Mouse (Mus musculus): ENCODE measurements around the gene Olfr681. TPM values are rescaled to one million over a fixed set of nuclear protein-coding genes. Genes with fewer than 3 reads are reported as not detected.
"Not testable (repeated sequence)": the region's sequence is repeated elsewhere in the genome, so short reads cannot be mapped to it uniquely, and the experiment has no call there.

Olfr681 gene
- polyA plus RNA-seq (2014; fragmentation: Nextera tagmentation; extraction: Ambion mirVana) = not detected in 2 replicates

DNA sequence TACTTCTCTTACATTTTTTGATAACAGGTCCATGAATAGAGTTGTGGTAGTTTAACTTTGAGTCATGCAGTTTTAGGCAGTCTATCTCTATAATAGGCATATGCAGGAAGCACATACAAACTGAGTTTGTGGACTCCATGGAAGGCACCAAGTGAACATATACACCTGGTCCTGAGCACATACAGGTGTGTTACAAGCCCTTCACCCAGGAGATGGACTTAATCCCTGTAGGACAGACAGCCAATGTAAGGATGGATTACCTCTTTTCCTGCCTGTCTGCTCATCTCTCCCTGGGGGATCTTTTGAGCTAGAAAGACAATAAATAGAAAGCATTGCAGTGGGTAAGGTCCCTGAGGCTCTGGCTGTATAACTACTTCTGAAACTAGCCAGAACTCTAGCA is at the start of gene Olfr681:
Gene Olfr681, plus strand, starts transcription at position 301 of the 400 bp plus-strand sequence.
- Histone ChIP-seq H3K4me2 (replicated peaks; ENCODE audit: low read depth, low read length) (no peak within 1 kb of the TSS), H3K36me3 (ENCODE audit: control insufficient read depth, insufficient read depth, low read length) (no peaks in the 10 kb centered on the region), H3K9me3 (ENCODE audit: control insufficient read depth, low read length) (no peaks in the 10 kb centered on the region), H3K4me3 (ENCODE audit: low read depth, low read length) (no peak within 1 kb of the TSS), H3K27ac (ENCODE audit: low read depth, low read length) (no peak within 1 kb of the TSS), H3K27me3 (ENCODE audit: control insufficient read depth, insufficient read depth, low read length) (no peaks in the 10 kb centered on the region), H3K9ac (ENCODE audit: low read depth, low read length) (no peak within 1 kb of the TSS), H3K4me1 (replicated peaks; ENCODE audit: control insufficient read depth, insufficient read depth, low read length) (no peaks in the 10 kb centered on the region)
- DNase-seq (ENCODE audit: low spot score) (no peak), ATAC-seq (ENCODE audit: low FRiP score) (no peak)

DNA sequence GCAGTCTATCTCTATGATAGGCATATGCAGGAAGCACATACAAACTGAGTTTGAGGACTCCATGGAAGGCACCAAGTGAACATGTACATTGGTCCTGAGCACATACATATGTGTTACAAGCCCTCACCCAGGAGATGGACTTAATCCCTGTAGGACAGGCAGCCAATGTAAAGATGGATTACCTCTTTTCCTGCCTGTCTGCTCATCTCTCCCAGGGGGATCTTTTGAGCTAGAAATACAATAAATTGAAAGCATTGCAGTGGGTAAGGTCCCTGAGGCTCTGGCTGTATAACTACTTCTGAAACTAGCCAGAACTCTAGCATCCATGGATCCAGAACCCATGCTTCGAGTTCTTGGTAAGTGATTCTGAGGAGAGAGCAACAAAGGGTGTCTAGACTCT is 35.7 kb upstream of the Olfr681 start, which contains the start of gene Olfr679:
Gene Olfr679, plus strand, starts transcription at position 301 of the 400 bp plus-strand sequence.
- ATAC-seq (ENCODE audit: low FRiP score) (no peak), DNase-seq (ENCODE audit: low spot score) (no peak)
- Histone ChIP-seq H3K27ac (ENCODE audit: low read depth, low read length) (no peak within 1 kb of the TSS), H3K4me2 (replicated peaks; ENCODE audit: low read depth, low read length) (no peak within 1 kb of the TSS), H3K4me3 (ENCODE audit: low read depth, low read length) (no peak within 1 kb of the TSS), H3K36me3 (ENCODE audit: control insufficient read depth, insufficient read depth, low read length) (no peaks in the 10 kb centered on the region), H3K9ac (ENCODE audit: low read depth, low read length) (no peak within 1 kb of the TSS), H3K4me1 (replicated peaks; ENCODE audit: control insufficient read depth, insufficient read depth, low read length) (no peaks in the 10 kb centered on the region), H3K9me3 (ENCODE audit: control insufficient read depth, low read length) (no peaks in the 10 kb centered on the region), H3K27me3 (ENCODE audit: control insufficient read depth, insufficient read depth, low read length) (no peaks in the 10 kb centered on the region)
- 82% methylated on average over 1 of the region's 1 CpGs for WGBS

DNA sequence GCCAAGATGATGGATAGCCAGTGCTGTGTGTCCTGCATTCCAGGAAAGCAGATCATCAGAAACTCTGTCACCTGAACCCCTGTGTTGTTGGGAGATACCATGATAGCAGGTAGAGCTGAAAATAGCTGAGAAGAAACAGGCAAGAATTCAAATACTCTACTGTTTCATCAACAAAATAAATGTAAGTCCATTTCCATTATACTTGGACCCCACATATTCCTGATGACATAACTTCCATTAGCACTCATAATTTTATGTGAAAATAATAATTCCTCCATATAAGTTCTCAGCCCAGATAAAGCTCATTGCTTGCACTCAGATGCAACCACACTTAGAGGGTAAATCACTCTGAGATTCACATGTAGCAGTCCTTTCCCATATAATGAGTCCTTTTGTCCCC is 23.9 kb upstream of the Olfr681 start, which contains the start of gene Olfr680-ps1:
Gene Olfr680-ps1, minus strand, starts transcription at position 101 of the 400 bp plus-strand sequence.
- H3K27me3 ChIP-seq (ENCODE audit: control insufficient read depth, insufficient read depth, low read length); DNase-seq (ENCODE audit: low spot score); H3K9ac ChIP-seq (ENCODE audit: low read depth, low read length); H3K27ac ChIP-seq (ENCODE audit: low read depth, low read length); ATAC-seq (ENCODE audit: low FRiP score); H3K4me2 ChIP-seq (replicated peaks; ENCODE audit: low read depth, low read length); H3K4me1 ChIP-seq (replicated peaks; ENCODE audit: control insufficient read depth, insufficient read depth, low read length); H3K36me3 ChIP-seq (ENCODE audit: control insufficient read depth, insufficient read depth, low read length); H3K4me3 ChIP-seq (ENCODE audit: low read depth, low read length); H3K9me3 ChIP-seq (ENCODE audit: control insufficient read depth, low read length): not testable (repeated sequence)

DNA sequence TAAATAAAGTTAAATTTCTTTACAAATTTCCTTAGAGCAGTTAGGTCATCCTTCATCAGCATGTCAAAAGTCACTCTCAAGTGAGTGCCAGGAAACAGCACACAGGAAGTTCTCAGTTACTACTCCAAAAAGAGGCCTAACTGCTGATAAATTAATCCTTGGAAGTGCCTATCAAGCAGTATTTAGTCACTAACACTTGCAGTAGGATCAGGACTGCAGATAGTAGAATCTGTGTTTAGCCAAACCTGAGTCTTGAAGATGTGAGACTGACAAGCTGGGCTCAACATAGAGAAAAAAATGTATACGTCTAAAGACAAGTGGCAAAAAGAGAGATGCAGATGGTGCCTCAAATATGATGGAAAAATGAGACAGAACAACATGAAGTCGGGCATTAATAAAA is 24.6 kb downstream of the Olfr681 start:
- no peaks in the 10 kb centered on the region for H3K27me3 ChIP-seq (ENCODE audit: control insufficient read depth, insufficient read depth, low read length)
- no peak for ATAC-seq (ENCODE audit: low FRiP score)
- H3K4me2 ChIP-seq (replicated peaks; ENCODE audit: low read depth, low read length) = no peak overlapping the region
- WGBS = 78% methylated on average over 2 of the region's 2 CpGs
- no peak overlapping the region for H3K4me3 ChIP-seq (ENCODE audit: low read depth, low read length)
- no peak for DNase-seq (ENCODE audit: low spot score)
- no peaks in the 10 kb centered on the region for H3K9me3 ChIP-seq (ENCODE audit: control insufficient read depth, low read length)
- H3K36me3 ChIP-seq (ENCODE audit: control insufficient read depth, insufficient read depth, low read length) = no peaks in the 10 kb centered on the region
- H3K27ac ChIP-seq (ENCODE audit: low read depth, low read length) = no peak overlapping the region
- no peak overlapping the region for H3K9ac ChIP-seq (ENCODE audit: low read depth, low read length)
- no peaks in the 10 kb centered on the region for H3K4me1 ChIP-seq (replicated peaks; ENCODE audit: control insufficient read depth, insufficient read depth, low read length)

DNA sequence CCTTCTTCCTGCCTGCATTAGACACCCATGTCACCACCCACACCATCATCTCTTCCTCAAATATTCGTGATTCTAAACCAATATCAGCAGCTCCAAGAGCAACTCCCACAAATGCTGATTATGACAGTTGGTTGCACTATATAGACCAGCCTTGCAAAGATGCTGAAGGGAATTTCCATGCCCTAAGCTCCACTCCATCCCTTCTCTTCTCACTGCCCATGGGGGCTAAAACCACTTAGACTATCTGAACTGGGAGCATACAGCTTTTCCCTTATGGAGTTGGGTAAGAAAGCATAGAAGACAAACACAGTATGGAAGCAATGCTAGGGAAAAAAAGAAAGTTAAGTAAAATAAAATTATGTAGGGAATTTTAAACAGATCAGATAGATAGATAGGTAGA is 30.3 kb downstream of the Olfr681 start, which contains the start of gene Olfr683:
Gene Olfr683, minus strand, starts transcription at position 101 of the 400 bp plus-strand sequence.
- ATAC-seq (ENCODE audit: low FRiP score) (no peak), DNase-seq (ENCODE audit: low spot score) (no peak)
- WGBS = 70% methylated on average over 1 of the region's 1 CpGs
- Histone ChIP-seq H3K4me3 (ENCODE audit: low read depth, low read length) (no peak within 1 kb of the TSS), H3K27ac (ENCODE audit: low read depth, low read length) (no peak within 1 kb of the TSS), H3K4me2 (replicated peaks; ENCODE audit: low read depth, low read length) (no peak within 1 kb of the TSS), H3K9ac (ENCODE audit: low read depth, low read length) (no peak within 1 kb of the TSS), H3K4me1 (replicated peaks; ENCODE audit: control insufficient read depth, insufficient read depth, low read length) (no peaks in the 10 kb centered on the region), H3K27me3 (ENCODE audit: control insufficient read depth, insufficient read depth, low read length) (no peaks in the 10 kb centered on the region), H3K9me3 (ENCODE audit: control insufficient read depth, low read length) (no peaks in the 10 kb centered on the region), H3K36me3 (ENCODE audit: control insufficient read depth, insufficient read depth, low read length) (no peaks in the 10 kb centered on the region)

DNA sequence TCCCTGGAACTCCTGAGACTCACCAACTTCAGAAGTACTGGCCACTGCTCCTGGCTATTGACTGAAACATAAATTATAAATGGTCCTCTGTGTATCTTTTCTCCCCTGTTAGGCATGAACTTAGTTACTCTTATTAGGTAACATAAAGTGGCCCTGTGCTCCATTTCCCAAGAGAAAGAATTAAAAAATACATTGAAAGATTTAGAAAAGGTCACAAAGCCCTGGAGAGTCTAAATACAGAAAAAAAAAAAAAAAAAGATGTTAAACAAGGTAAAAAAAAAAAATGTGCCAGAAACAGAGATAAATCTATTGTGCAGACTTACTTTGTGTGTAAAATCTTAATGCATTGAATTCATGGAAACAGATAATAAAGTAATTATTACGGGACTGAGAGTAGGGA is 46.9 kb downstream of the Olfr681 start, which contains the start of gene Olfr684:
Gene Olfr684, minus strand, starts transcription at position 101 of the 400 bp plus-strand sequence.
- Histone ChIP-seq H3K27me3 (ENCODE audit: control insufficient read depth, insufficient read depth, low read length) (no peaks in the 10 kb centered on the region), H3K4me3 (ENCODE audit: low read depth, low read length) (no peak within 1 kb of the TSS), H3K9ac (ENCODE audit: low read depth, low read length) (no peak within 1 kb of the TSS), H3K9me3 (ENCODE audit: control insufficient read depth, low read length) (no peaks in the 10 kb centered on the region), H3K4me2 (replicated peaks; ENCODE audit: low read depth, low read length) (no peak within 1 kb of the TSS), H3K4me1 (replicated peaks; ENCODE audit: control insufficient read depth, insufficient read depth, low read length) (no peaks in the 10 kb centered on the region), H3K36me3 (ENCODE audit: control insufficient read depth, insufficient read depth, low read length) (no peaks in the 10 kb centered on the region), H3K27ac (ENCODE audit: low read depth, low read length) (no peak within 1 kb of the TSS)
- no peak for DNase-seq (ENCODE audit: low spot score)
- WGBS = 67% methylated on average over 1 of the region's 1 CpGs
- no peak for ATAC-seq (ENCODE audit: low FRiP score)

DNA sequence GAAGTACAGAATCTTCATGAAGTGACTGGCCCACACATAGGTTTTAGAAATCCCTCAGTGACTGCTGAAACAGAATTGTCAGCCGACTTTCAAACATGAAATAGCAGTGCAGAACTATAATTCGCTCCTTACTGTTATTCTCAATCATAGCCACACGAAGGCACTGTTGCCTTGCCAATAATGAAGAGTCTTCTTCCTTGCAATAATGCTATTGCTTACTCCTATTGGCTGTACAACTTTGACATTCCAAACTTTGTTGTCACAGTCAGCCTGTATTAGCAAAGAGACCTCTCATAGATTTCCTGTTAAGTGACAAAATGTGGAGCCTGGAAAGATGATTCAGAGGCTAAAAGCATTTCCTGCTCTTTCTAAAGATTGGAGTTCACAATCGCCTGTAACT is 54.1 kb downstream of the Olfr681 start:
- Histone ChIP-seq H3K9ac (ENCODE audit: low read depth, low read length) (no peak overlapping the region), H3K9me3 (ENCODE audit: control insufficient read depth, low read length) (no peaks in the 10 kb centered on the region), H3K4me1 (replicated peaks; ENCODE audit: control insufficient read depth, insufficient read depth, low read length) (no peaks in the 10 kb centered on the region), H3K4me3 (ENCODE audit: low read depth, low read length) (no peak overlapping the region), H3K36me3 (ENCODE audit: control insufficient read depth, insufficient read depth, low read length) (no peaks in the 10 kb centered on the region), H3K27ac (ENCODE audit: low read depth, low read length) (no peak overlapping the region), H3K4me2 (replicated peaks; ENCODE audit: low read depth, low read length) (no peak overlapping the region), H3K27me3 (ENCODE audit: control insufficient read depth, insufficient read depth, low read length) (no peaks in the 10 kb centered on the region)
- ATAC-seq (ENCODE audit: low FRiP score) = no peak
- peak; percentile 6 for DNase-seq (ENCODE audit: low spot score)
- 59% methylated on average over 4 of the region's 4 CpGs for WGBS

Other genes starting within 250 kb of the Olfr681 start
- gene Olfr665, start 238.8 kb upstream of the Olfr681 start, polyA plus RNA-seq (2014; fragmentation: Nextera tagmentation; extraction: Ambion mirVana) = not detected in 2 replicates
- gene Olfr666, start 220.9 kb upstream of the Olfr681 start, polyA plus RNA-seq (2014; fragmentation: Nextera tagmentation; extraction: Ambion mirVana) = not detected in 2 replicates
- not detected in 2 replicates for gene Olfr667, start 195.4 kb upstream of the Olfr681 start, polyA plus RNA-seq (2014; fragmentation: Nextera tagmentation; extraction: Ambion mirVana)
- not detected in 2 replicates for gene Olfr668, start 188.8 kb upstream of the Olfr681 start, polyA plus RNA-seq (2014; fragmentation: Nextera tagmentation; extraction: Ambion mirVana)
- gene Olfr669, start 182.6 kb upstream of the Olfr681 start, polyA plus RNA-seq (2014; fragmentation: Nextera tagmentation; extraction: Ambion mirVana) = not detected in 2 replicates
- not detected in 2 replicates for gene Olfr670, start 154.2 kb upstream of the Olfr681 start, polyA plus RNA-seq (2014; fragmentation: Nextera tagmentation; extraction: Ambion mirVana)
- not detected in 2 replicates for gene Olfr671, start 137.7 kb upstream of the Olfr681 start, polyA plus RNA-seq (2014; fragmentation: Nextera tagmentation; extraction: Ambion mirVana)
- not detected in 2 replicates for gene Olfr672, start 114.8 kb upstream of the Olfr681 start, polyA plus RNA-seq (2014; fragmentation: Nextera tagmentation; extraction: Ambion mirVana)
- gene Olfr675, start 88.4 kb upstream of the Olfr681 start, polyA plus RNA-seq (2014; fragmentation: Nextera tagmentation; extraction: Ambion mirVana) = not detected in 2 replicates
- gene Olfr676, start 84.1 kb upstream of the Olfr681 start, polyA plus RNA-seq (2014; fragmentation: Nextera tagmentation; extraction: Ambion mirVana) = not detected in 2 replicates
- not detected in 2 replicates for gene Olfr677, start 65.5 kb upstream of the Olfr681 start, polyA plus RNA-seq (2014; fragmentation: Nextera tagmentation; extraction: Ambion mirVana)
- not detected in 2 replicates for gene Olfr678, start 52.4 kb upstream of the Olfr681 start, polyA plus RNA-seq (2014; fragmentation: Nextera tagmentation; extraction: Ambion mirVana)
- not detected in 2 replicates for gene Olfr679, start 35.6 kb upstream of the Olfr681 start, polyA plus RNA-seq (2014; fragmentation: Nextera tagmentation; extraction: Ambion mirVana)
- not detected in 2 replicates for gene Olfr680-ps1, start 24.0 kb upstream of the Olfr681 start, polyA plus RNA-seq (2014; fragmentation: Nextera tagmentation; extraction: Ambion mirVana)
- gene Olfr683, start 30.2 kb downstream of the Olfr681 start, polyA plus RNA-seq (2014; fragmentation: Nextera tagmentation; extraction: Ambion mirVana) = not detected in 2 replicates
- 0.06 TPM in 1 of 2 replicates, not detected in the other for gene Olfr684, start 46.8 kb downstream of the Olfr681 start, polyA plus RNA-seq (2014; fragmentation: Nextera tagmentation; extraction: Ambion mirVana)
- not detected in 2 replicates for gene Olfr685, start 69.2 kb downstream of the Olfr681 start, polyA plus RNA-seq (2014; fragmentation: Nextera tagmentation; extraction: Ambion mirVana)
- gene Olfr686, start 90.6 kb downstream of the Olfr681 start, polyA plus RNA-seq (2014; fragmentation: Nextera tagmentation; extraction: Ambion mirVana) = not detected in 2 replicates
- not detected in 2 replicates for gene Olfr688, start 171.3 kb downstream of the Olfr681 start, polyA plus RNA-seq (2014; fragmentation: Nextera tagmentation; extraction: Ambion mirVana)
- not detected in 2 replicates for gene Olfr689, start 194.3 kb downstream of the Olfr681 start, polyA plus RNA-seq (2014; fragmentation: Nextera tagmentation; extraction: Ambion mirVana)
- not detected in 2 replicates for gene Olfr690, start 217.3 kb downstream of the Olfr681 start, polyA plus RNA-seq (2014; fragmentation: Nextera tagmentation; extraction: Ambion mirVana)
- gene Olfr691, start 225.4 kb downstream of the Olfr681 start, polyA plus RNA-seq (2014; fragmentation: Nextera tagmentation; extraction: Ambion mirVana) = 0.39 TPM in 1 of 2 replicates, not detected in the other

All from hindbrain, embryonic 11.5 days (tissue).